ENCODE assay signal across 9 mouse cellular contexts in genomic region chr5:125174726-125175672, GRCm38 (mm10). TPM values are rescaled to one million over a fixed set of nuclear protein-coding genes. Genes with fewer than 3 reads are reported as not detected.
DNase-seq lines count a peak whose midpoint lies in the region; ATAC-seq and TF ChIP-seq lines count a peak whose summit lies in the region.
"Had no signal": no experiment of that assay in that cellular context is flagged by ENCODE, and none has a peak within 500 bp of the region (broad histone marks: within the 10 kb centered on the region; RNA-seq: fewer than 3 reads in every experiment).

No protein-coding gene starts in this region.

- WGBS in heart, embryonic 10.5 days, result 56% methylated on average over 13 of the region's 13 CpGs
- 55% methylated on average over 13 of the region's 13 CpGs for WGBS in midbrain, embryonic 11.5 days

- peaks cover 85% of the 10 kb centered on the region for H3K4me1 ChIP-seq in heart, embryonic 10.5 days
- peaks cover 72% of the 10 kb centered on the region for H3K4me1 ChIP-seq in midbrain, embryonic 11.5 days (ENCODE audit: control insufficient read depth, insufficient read depth, low read length)

- H3K27ac ChIP-seq in heart, embryonic 10.5 days, result 0 out of 2 replicates have a peak overlapping the region, but pooled peaks have one; percentile 0
- 0 out of 2 replicates have a peak overlapping the region, but pooled peaks have one; percentile 25 for H3K27ac ChIP-seq in midbrain, embryonic 11.5 days (ENCODE audit: low read depth, low read length)

- no peak for ATAC-seq in midbrain, embryonic 11.5 days (ENCODE audit: low FRiP score)
- no peak for ATAC-seq in megakaryocyte progenitor cell, adult 5-6 weeks (replicated peaks; ENCODE audit: poor library complexity)

- TF ChIP-seq CTCF in brain, embryonic 14.5 days (IDR thresholded peaks at IDR 0.05; ENCODE audit: borderline replicate concordance, extremely low read depth, insufficient read depth, insufficient read length), result no peak

- peak; percentile 63 for DNase-seq in layer of hippocampus, adult 11-12 months (ENCODE audit: low spot score)
- no peak for DNase-seq in layer of hippocampus, postnatal 25 days (ENCODE audit: extremely low spot score in 1 of 2, low spot score in 1 of 2)
- peak; percentile 83 for DNase-seq in brain, embryonic 14.5 days (ENCODE audit: low read depth)
- DNase-seq in heart, embryonic 10.5 days (ENCODE audit: low spot score), result no peak
- DNase-seq in kidney, postnatal 25 days, result peak; percentile 82 to 93
- no peak for DNase-seq in midbrain, embryonic 11.5 days (ENCODE audit: low spot score, missing footprints)
- no peak for DNase-seq in embryo, embryonic 10.5 days (ENCODE audit: low spot score)

- no peaks in the 10 kb centered on the region for H3K27me3 ChIP-seq in heart, embryonic 10.5 days (ENCODE audit: insufficient read depth, poor library complexity, severe bottlenecking)
- no peaks in the 10 kb centered on the region; the same call in 1 of the 2 replicates for H3K27me3 ChIP-seq in midbrain, embryonic 11.5 days (ENCODE audit: control insufficient read depth, insufficient read depth, low read length)

- no peaks in the 10 kb centered on the region for H3K36me3 ChIP-seq in heart, embryonic 10.5 days
- no peaks in the 10 kb centered on the region for H3K36me3 ChIP-seq in midbrain, embryonic 11.5 days (ENCODE audit: control insufficient read depth, insufficient read depth, low read length)
- H3K36me3 ChIP-seq: G1E had no signal

- H3K4me2 ChIP-seq in midbrain, embryonic 11.5 days, result no peak overlapping the region

- TF ChIP-seq POLR2A in brain, embryonic 14.5 days (IDR thresholded peaks at IDR 0.05; ENCODE audit: borderline replicate concordance, extremely low read depth, insufficient read depth, insufficient read length, poor library complexity, severe bottlenecking), result no peak

- H3K4me3 ChIP-seq in heart, embryonic 10.5 days, result no peak overlapping the region
- no peak overlapping the region for H3K4me3 ChIP-seq in midbrain, embryonic 11.5 days (ENCODE audit: low read depth, low read length)

- no peak overlapping the region for H3K9ac ChIP-seq in midbrain, embryonic 11.5 days (ENCODE audit: low read length)

- H3K9me3 ChIP-seq in heart, embryonic 10.5 days, result no peaks in the 10 kb centered on the region
- no peaks in the 10 kb centered on the region for H3K9me3 ChIP-seq in midbrain, embryonic 11.5 days (ENCODE audit: control insufficient read depth, low read length)

RNA-seq across cellular contexts. Expression of gene Ncor2, which starts 4.0 kb away (rescaled TPM):
- total RNA-seq in layer of hippocampus, postnatal 25 days (2021), result 100 to 1,000 TPM; 229 to 297 TPM
- polyA plus RNA-seq in brain, embryonic 14.5 days (2012; rRNA removed), result 31.6 and 71.5 TPM in 2 replicates
- polyA plus RNA-seq in heart, embryonic 10.5 days (2016; fragmentation: Nextera tagmentation; extraction: Ambion mirVana), result 17.8 and 23.3 TPM in 2 replicates
- 13.4 and 14.7 TPM in 2 replicates for polyA plus RNA-seq in midbrain, embryonic 11.5 days (2014; fragmentation: Nextera tagmentation; extraction: Ambion mirVana)
- 50.1 and 57.3 TPM in 2 replicates for total RNA-seq in megakaryocyte progenitor cell, adult 5-6 weeks (2015)
- total RNA-seq in megakaryocyte progenitor cell, adult 5-6 weeks (2017), result 8.4 and 10.9 TPM in 2 replicates
- total RNA-seq: G1E had no signal

Comparison
In these comparisons a context has a peak if more than half of its experiments do, and no peak if none do; other contexts are left out.
1. DNase-seq: peak in layer of hippocampus, adult 11-12 months (single experiment), brain, embryonic 14.5 days (single experiment) and kidney, postnatal 25 days (2 of 2); none in layer of hippocampus, postnatal 25 days (0 of 2), heart, embryonic 10.5 days (single experiment), midbrain, embryonic 11.5 days (single experiment) and embryo, embryonic 10.5 days (single experiment).